Mouse (Mus musculus): ENCODE measurements around the gene Sf3a1.
A peak's percentile ranks its signal among the peaks of the same experiment; 100 is the strongest.

Sf3a1 gene

DNA sequence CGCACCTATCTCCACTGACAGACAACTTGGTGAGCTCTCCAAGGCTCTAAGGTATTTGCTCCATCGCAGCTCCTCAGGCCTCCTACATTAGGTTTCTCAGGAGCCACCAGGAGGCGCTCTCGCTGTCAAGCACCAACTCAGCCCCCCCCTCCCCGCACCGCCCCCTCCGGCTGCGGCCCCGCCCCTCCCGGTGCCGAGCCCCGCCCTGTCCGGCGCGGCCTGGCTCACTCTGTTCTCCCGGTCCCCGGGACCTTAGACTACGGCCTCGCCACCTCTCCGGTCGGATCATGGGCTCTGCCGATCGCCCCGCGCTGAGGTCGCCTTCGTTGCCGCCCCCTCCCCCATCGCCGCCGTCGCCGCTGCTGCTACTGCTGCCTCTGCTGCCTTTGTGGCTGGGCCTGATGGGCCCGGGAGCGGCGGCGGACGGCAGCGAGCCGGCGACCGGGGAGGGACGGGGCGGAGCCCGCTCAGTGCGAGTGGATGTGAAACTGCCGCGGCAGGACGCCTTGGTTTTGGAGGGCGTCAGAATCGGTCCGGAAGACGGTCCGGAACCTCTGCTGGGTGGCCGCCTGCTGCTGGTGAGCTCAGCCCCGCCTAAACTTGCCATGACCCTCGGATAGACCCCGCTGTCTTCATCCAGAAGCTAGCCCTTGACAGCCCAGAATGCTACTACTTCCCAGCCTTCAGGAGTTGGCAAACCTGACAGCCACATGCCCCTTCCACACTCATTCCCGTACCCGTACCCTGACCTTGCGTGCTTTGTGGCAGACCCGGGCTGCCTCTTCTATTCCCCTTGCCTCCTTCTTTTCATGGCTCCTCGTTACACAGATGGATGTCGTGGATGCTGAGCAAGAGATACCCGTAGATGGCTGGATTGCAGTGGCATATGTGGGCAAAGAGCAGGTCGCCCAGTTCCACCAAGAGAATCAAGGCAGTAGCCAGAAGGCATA is 24.9 kb upstream of the Sf3a1 start, which contains the start of gene Rnf215:
Rnf215 (plus strand) TSS at position 217 of the 950 bp plus-strand sequence.
- peak; percentile 95 for DNase-seq (ENCODE audit: low read depth)

DNA sequence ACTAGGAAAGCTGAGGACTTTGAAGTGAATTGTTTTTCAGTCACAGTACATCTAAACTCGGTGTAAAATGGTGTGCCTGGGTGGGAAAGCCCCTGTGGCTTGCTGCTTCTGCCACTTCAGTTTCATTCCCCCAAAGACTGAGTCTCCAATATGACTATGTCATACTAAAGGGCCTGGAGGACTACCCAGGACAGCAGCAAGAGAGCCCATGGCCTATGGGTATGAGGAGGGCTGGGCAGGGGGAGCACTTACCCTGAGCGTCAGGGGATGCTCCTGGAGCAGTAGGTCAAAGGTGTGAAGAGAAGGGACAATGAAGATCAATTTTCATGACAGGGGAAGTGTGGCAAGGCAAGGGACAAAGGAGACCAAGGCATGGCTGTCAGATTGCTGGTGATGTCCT is 21.2 kb upstream of the Sf3a1 start:
- DNase-seq (ENCODE audit: low read depth), result no peak

DNA sequence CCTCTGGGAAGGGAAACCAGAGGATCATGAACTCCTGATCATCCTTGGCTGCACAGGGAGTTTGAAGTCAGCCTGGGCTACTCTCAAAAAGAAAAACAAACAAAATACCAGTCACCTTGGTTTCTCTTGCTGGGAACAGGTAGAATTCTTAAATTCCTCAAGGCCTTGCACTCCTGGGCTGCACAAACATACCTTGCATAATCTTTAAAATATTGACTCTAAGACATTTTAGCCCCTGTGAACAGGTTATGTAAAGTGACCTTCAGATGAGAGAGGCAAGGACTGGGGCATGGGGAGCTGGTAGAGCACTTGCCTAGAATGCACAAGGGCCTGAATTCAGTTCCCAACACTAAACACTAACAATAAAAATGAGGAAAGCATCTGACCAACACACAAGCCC is 18.6 kb upstream of the Sf3a1 start:
- DNase-seq (ENCODE audit: low read depth), result no peak

DNA sequence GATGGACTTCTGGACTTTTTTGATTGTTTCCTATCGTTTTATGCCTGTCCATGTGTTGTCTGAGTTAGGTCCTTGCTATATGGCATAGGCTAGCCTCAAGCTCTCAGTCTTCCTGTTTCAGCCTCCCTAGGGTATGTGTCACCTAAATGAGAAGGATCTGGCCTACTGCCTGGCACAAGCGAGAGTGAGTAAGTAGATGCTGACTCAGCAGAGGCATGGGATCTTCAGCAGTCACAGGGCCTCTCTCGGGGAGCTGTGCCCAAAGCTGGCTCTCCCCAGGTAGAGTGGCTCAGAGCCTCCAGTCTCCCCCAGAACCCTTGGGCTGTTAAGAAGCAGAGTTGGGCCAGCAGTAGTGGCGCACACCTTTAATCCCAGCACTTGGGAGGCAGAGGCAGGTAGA is 17.8 kb upstream of the Sf3a1 start:
- DNase-seq (ENCODE audit: low read depth), result no peak

DNA sequence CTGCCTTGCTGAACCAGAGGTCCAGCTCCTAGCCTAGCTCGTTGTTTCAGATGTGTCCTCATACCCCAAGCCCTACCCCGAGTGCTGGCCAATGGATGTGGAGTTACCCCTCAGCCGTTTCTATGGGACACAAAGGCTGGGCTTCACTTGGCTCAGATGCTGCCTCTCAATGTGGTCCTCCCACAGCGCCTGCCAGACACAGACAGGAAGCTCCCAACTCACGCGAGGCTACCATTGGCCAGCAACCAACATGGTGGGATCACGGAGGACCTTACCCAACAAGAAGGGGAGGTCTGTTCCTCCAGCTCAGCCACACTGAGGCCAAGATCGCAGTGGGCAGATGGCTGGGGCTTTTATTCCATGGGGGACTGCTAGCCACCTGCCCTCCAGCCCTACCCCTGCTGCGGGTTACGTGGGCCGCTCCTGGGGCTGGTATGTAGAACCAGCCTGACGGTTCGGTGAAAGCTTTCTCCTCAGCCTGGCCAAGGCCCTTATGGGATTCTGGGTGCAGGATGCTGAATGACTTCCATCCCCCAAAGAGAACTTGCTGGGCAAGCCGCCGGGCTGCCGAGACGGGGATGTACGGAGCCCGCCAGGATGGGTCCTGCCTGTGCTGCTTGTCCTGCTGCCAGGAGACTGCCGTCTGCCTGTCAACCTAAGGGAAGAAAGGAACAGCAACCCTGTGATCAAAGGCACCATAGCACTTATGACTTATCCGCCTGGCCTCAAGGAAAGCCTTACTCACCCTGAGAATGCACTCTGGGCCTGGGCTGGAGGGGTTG is 16.7 kb upstream of the Sf3a1 start:
- DNase-seq (ENCODE audit: low read depth), result no peak

DNA sequence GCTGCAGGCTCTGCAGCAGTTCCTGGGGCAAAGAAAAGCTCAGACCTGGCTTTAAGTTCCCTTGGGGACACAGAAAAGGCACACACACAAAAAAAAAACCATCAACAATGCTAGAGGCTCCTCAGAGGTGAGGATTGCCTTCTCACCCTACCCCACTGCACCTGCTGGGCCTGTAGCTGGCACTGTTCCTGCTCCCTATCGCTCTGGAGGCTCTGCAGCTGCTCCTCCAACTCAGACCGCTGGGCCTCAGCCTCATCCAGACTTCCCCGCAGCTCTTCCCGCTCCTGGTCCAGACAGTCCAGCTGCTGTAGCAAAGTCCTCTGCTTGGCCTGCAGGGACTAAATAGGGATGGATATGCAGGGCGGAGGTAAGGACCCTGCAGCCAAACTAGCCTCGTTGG is 13.8 kb upstream of the Sf3a1 start:
- no peak for DNase-seq (ENCODE audit: low read depth)

DNA sequence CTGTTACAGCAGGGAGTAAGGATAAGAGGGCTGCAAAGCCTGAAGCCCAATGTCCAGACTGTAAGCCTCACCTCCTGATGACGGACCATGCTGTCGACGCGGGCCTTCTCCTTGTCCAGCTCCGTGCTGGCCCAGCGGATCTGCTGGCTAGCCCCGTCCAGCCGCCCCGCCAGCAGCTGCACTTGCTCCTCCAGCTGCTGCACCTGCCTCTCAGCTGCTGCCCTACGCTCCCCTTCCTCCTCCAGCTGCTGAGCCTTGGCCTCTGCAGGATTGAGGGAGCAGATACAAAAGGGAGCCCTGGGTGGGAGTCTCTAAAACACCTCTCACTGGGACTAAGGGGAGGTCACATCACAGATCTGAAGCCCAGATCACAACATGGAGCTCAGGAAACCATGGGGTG is 13.1 kb upstream of the Sf3a1 start:
- no peak for DNase-seq (ENCODE audit: low read depth)

DNA sequence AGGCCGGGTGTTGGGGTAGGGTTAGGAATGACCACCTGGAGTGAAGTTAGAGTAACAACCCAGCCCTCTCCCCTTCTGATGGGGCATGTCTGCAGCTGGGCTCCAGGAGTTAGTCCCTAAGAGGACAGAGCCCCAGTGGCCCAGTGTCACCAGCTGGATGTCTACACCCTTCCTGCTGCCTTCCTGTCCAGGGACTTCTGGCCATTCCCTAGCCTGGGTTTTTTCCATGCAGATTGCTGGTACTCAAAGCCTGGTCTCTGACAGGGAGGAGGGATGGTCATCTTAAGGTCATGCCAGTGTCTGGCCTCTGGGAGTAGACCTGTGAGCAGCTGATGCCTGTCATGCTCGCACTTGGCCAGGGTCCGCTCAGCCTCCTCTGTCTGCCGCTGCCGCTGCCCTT is 12.0 kb upstream of the Sf3a1 start:
- DNase-seq (ENCODE audit: low read depth), result no peak

DNA sequence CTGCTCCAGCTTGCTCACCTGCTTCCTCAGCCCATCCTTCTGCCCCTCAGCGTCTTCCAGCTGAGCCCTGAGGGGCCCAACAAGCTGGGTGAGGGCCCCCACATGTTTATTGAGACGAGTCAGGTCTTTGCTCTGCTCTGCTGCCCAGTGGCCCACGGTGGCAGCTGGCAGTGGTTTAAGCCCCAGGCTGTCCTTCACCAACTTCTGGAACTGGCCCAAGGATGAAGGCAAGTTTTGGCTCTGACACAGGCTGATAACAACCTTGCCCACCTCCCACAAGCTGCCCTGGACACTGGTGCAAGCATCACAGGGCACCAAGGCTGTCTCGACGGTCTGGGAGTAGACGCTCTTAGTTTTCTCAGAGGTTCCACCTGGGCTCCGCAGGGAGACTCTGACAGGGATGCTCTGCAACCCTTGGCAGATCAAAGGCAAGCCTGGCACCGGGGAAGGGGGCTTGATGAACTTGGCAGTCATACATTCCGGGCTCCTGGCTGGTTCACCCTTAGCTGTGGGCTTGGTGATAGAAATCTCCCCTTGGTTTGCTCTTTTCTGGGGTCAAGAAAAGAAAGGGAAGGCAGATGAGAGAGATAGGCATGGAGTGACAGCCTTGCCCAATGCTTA is 11.5 kb upstream of the Sf3a1 start:
- no peak for DNase-seq (ENCODE audit: low read depth)

DNA sequence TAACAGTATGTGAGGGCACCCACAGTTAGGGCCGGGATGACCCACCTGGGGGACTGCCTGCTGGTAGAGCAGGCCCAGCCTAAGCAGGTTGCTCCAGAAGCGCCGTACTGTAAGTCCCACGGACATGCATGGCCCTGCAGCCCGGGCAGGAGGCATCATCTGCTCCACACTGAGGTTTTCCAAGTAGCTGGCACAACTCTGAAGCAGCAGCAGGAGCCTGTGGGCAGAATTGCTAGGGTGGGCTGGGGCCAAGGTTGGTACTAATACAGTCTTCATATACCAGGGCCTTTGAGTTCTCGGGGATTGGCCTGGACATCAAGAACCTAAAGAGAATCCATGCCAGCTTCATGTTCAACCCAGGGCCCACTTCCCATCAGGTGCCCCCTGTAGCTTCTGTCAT is 10.3 kb upstream of the Sf3a1 start:
- DNase-seq (ENCODE audit: low read depth), result no peak

DNA sequence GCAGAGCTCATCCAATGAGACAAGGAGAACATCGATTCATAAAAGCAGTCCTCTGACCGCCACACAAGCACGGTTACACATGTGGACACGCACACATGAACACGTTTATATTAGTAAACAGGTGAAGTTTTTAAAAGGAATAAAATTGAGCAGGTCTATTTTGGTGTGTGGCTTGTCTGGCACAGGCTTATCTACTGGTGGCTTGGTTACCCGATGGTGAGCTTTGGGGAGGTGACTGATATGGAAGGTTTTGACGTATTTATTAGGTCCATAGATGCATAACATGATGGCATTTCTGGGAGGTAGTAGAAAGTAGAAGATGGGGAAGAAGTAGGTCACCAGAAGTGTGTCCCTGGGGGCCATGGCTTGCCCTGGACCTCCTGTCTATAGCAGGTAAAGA is 6.5 kb upstream of the Sf3a1 start:
- no peak for DNase-seq (ENCODE audit: low read depth)

DNA sequence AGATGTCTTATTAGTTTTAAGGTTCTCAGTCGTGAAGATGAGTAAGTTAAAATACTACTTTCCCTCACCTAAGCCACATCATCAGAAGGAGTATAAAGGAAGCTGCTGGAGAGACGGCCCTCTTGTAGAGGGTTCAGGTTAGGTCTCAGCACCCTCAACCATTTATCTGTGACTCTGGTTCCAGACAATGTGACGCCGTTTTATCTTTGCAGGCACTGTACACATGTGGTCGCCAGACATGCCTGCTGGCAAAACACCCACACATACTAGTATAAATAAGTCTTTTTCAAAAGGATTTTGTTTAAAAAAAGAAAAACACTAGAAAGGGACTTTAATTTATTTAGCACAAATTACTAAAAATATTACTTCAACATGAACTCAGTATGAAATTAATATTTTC is 4.5 kb upstream of the Sf3a1 start:
- DNase-seq (ENCODE audit: low read depth), result no peak

DNA sequence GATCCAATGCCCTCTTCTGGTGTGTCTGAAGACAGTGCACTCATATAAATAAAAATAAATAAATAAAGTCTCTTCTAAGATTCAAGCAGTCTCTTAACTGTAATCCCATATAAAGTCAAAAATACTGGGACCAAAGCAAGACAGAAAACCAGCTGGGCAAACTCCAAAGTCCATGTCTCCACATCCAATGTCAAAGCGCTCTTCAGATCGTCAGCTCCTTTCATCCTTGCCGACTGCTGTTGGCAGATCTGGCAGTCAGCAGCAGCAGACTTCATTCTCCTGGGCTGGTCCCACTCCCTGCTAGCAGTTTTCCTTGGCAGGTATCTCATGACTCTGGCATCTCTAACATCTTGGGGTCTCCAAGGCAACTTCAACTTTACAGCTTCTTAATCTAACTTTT is 1.5 kb upstream of the Sf3a1 start:
- DNase-seq (ENCODE audit: low read depth), result no peak

DNA sequence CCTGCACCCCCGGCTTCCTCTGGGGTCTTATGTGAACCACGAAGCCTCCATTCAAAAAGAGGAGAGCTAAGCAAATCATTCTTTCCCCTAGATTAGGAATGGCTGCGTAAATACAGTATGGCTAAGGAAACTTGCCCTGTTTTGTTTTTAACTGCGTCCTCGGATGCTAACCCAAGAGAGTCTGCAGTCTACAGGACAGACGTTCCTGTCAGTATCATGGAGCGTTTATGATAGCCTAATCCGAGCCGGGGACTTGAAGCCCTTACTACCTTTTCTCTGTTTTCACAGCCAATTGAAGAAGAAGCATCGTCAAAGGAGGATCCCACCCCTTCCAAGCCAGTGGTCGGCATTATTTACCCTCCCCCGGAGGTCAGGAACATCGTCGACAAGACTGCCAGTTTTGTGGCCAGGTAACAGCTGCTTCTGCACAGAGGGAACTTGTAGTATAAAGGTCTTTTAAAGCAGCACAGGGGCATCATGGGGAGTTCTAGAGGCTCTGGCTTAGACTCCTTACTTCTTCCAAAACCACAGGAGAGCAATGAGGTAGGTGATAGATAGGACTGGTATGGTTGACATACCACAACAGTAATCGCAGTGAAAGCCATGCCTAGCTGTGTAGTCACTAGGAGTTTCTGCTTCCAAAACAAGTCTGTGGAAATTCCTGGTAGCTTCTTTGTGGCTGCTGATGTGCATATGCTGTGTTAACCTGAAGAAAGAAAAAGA is 769 bp downstream of the Sf3a1 start:
- DNase-seq (ENCODE audit: low read depth), result no peak

DNA sequence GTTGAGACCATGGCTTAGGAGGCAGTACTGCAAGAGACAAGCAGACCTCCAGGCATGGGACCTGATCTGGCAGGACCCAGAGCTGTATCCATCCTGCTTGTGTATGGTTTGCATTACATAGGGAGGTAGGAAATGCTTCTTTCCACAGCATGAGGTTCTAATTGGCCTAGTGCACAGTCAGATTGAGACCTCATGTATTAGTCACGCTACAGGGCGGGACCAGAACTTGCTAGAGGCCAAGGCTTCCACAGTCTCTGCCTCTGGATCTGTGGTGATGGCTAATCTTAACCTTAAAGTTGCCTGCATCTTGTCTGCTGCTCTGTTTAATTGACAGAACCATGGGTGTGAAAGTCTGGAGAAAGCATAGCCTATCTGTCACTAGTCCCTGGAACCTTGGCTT is 4.6 kb downstream of the Sf3a1 start:
- no peak for DNase-seq (ENCODE audit: low read depth)

DNA sequence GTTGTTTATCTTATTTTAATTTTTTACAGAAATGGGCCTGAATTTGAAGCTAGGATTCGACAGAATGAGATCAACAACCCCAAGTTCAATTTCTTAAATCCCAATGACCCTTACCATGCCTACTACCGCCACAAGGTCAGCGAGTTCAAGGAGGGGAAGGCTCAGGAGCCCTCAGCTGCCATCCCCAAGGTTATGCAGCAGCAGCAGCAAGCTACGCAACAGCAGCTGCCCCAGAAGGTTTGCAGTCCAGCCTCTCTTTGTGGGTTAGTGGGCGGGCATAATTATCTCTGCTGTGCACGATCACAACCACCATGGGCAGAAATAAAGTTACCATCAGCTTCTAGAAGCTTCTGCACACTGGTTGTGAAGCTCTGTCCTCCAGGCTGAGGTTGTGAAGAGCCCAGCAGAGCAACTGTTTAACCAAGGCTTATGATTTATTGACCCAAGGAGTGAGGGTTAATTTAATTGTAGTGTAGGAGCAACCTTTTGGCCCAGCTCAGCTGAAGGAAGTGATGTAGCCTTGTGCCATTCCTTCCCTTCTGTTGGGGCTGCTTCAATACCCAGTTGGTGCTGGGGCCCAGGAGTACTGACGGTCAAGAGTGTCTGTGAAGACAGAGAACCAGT is 6.4 kb downstream of the Sf3a1 start:
- DNase-seq (ENCODE audit: low read depth), result no peak

DNA sequence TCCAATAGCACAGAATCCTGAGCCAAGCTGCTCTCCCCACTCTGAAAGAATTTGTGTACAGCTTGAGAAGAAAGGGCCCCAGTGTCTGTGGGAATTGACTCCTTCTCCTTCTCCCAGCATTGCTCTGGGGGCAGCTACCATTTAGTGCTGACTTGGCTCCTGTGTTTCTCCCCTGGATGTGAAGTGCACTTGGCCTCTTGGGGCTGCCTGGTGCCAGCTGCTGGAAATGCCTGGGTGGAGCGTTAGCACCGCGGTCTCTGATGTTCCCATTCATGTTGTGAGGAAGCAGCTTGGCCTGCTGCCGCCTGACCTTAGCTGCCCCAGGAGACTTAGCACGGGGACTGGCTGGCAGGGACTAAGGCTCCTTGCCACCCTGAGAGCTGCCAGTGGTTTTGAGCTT is 14.4 kb downstream of the Sf3a1 start:
- no peak for DNase-seq (ENCODE audit: low read depth)

DNA sequence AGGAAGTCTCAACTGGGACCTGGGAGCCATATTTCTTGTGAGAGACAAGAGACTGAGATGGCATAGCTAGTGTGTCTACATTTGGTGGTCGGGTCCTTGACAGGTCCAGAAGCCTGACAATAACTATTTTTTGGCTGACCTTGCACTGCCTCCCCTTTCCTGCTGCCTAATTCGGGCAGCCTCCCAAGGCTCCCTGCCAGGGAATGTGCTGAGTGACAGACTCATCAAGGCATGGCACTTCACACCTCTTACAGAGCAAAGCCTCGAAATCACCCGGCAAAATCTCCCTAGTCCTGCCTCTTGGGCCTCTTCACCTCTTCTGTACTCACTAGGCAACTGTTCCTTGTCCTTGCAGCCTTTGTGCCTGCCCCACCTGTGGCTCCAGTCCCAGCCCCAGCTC is 17.6 kb downstream of the Sf3a1 start:
- no peak for DNase-seq (ENCODE audit: low read depth)

DNA sequence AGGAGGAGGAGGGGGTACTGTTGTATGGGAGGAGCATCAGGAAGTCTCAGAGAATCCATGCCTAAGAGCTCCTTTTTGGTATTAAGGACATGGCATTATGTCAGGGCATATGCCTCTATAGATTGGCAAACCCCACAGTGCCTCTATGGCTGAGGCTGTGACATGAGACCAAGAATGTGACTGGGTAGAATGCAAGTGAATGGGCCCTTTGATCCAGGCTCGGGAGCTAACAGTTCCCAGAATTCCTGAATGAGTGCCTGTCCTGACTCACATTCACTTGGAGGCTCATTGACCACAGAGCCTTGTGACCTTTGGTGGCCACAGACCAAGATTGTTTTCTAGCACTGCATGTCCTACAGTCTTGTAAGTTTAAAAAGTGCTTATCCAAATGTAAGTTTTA is 21.9 kb downstream of the Sf3a1 start:
- DNase-seq (ENCODE audit: low read depth), result no peak

DNA sequence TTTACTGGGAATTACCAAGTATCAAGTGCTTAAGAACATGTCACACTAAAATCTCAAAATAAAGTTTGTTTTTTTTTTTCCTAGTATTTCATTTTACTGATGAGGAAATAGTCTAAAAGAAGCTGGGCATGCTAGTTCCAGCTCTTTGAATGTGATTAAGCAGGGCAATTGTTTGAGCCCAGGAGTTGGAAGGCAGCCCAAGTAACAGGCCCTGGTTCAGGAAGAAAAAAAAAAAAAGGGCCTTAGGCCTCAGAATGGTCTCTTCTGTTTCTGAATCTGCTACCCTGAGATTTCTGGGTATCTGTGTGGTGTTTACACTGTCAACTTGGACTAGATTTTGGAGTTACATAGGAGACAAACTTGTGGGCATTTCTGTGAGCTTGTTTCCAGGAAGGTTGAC is 23.4 kb downstream of the Sf3a1 start:
- DNase-seq (ENCODE audit: low read depth), result no peak

DNA sequence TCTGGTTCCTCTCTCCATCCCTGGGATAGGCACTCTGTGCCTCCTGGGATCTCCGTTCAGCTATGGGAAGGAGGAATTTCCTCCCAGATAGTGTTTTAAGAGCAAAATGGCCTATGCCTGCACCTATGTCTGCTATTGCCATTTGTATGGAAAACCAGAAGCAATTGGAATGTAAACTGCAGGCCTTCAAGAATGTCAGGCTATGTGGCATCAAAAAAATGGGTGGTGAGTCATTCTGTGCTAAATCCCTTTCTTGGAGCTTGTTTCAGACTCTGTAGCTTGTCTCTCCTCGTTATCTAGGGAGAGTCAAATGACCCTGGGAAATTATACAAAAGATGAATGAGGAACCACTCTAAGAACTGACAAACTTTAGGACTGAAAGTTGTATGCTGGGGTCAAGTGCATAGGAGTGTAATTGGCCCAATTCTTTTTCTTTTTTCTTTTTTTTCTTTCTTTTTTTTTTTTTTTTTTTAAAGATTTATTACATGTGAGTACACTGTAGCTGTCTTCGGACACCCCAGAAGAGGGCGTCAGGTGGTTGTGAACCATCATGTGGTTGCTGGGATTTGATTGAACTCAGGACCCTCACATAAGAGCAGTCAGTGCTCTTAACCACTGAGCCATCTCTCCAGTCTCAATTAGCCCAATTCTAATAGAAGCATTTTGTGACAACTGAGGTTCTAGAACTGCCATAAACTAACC is 24.3 kb downstream of the Sf3a1 start:
- DNase-seq (ENCODE audit: low read depth), result peak; percentile 35
